Mouse (Mus musculus) liver, embryonic 14.5 days (tissue): ENCODE results near the gene Pgm2l1.

Experiments
- CTCF ChIP-seq: IDR thresholded peaks from 2 replicates; pipeline ENCODE4 v1.5.1; 2016; ENCODE audit warnings: antibody characterized with exemption, low read depth, control low read depth
- EP300 ChIP-seq: IDR thresholded peaks from 2 replicates; pipeline ENCODE4 v1.6.1; 2016; ENCODE audit warnings: antibody characterized with exemption, low read depth

DNA sequence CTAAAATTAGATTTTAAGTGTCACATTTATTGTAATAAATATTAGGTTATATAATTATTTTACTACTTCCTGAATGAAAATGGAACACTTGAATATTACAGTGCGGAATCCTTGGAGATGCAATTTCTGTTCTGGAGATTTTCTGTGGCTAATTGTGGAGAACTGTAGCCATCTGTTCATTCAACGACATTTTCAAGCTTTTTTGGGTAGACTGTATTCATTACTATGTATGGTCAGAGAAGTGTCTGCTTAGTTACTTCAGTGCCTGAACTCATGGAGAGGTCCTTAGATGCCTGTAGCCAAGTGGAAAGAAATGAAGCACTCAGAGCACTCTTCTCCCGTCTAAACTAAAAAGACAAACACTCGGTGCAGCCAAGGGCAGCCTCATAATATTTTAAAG is 12.9 kb upstream of the Pgm2l1 start:
- no peak for TF ChIP-seq CTCF
- no peak for TF ChIP-seq EP300
